Mouse (Mus musculus): ENCODE data around the gene Rc3h2.

DNA sequence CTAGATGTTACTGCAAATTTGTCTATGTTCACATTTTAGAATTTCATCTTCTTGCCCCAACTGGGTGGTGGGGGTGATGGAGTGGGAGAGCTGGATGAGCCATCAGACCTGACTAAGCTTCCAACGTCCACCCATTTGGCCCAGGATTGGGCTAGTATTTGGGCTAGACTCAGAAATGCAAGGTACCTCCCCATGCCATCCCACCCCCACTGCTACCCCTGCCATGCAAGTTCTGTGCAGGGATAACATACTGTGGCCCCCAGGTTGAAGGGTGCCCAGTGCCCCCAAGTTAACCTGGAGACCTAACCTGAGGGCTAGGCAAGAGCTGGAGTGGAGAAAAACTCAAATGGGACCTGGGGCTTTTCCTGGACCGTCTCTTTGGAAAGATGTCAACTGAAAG, 62.8 kb downstream of the Rc3h2 start:
- TF ChIP-seq POLR2A (IDR thresholded peaks at IDR 0.05; ENCODE audit: insufficient read depth, low read length) (no peak), CTCF (IDR thresholded peaks at IDR 0.05; ENCODE audit: low read depth, low read length) (no peak)
